Mouse (Mus musculus): ENCODE data around the gene Tex14.

DNA sequence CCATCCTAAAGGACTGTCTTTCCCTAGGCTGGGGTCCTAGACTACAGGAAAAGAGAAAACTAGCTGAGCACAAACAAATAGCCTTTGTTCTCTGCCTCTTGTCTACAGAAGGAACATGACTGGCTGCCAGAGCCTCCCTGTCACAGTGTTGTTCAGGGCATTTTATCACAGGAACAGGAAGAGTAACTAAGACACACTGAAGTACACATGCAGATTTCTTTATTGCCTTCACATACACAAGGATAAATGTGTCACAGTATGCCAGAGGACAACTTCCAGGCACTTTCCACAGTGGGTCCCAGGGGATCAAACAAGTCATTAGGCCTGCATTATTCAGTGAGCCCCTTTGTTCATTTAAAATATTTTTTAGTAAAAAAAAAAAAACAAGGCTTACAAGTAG, 119.9 kb downstream of the Tex14 start:
- TF ChIP-seq CTCF (conservative IDR thresholded peaks at IDR 0.05; ENCODE audit: insufficient read depth, insufficient read length, low read depth, low read length): no peak
- TF ChIP-seq POLR2A (IDR thresholded peaks at IDR 0.05; ENCODE audit: low read depth, low read length): no peak
